Mouse (Mus musculus): ENCODE results near the gene Rilpl1. TPM values are rescaled to one million over a fixed set of nuclear protein-coding genes. Genes with fewer than 3 reads are reported as not detected.
"Not testable (repeated sequence)": the region's sequence is repeated elsewhere in the genome, so short reads cannot be mapped to it uniquely, and the experiment has no call there.

Rilpl1 gene
- polyA plus RNA-seq, 1 experiment from 2014 or later, result 9.7 TPM

DNA sequence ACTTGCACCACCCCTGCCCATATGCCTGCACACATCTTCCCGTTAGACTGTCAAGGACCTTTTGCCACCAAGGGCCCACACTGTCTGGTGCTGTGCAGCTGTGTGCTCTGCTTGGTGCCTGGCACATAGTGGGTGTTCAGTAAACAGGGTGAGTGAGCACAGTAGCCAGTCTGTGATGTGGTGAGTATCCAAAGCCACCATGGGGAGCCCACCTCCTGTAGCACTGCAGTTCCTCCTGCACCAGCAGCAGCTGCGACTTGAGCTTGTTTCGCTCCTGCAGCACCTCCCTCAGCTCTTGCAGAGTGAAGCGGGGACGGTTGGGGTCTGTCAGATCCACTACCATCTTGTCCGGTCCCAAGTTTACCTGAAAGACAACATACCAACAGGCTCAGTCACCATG is 61.7 kb downstream of the Rilpl1 start:
- WGBS, result 93% methylated on average over 6 of the region's 6 CpGs

DNA sequence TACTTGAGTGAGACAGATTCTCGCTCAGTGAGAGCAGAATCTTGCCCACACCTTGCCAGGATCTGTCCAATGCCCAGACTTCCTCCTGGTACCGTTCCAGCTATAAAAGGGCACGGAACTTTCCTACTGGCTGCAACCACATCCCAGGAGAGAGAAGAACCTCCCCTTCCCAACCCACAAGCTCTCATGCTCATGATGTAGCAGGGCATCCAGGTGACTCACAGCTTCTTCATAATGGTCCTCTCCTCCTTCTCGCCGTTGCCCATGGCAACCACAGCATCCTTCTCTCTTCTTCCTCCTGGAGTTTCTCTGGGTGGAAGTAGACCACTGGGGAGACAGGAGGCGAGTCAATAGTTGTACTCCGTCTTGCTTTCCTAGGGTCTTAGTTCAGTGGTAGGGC is 62.8 kb downstream of the Rilpl1 start:
- H3K27me3 ChIP-seq (replicated peaks; ENCODE audit: control insufficient read depth, insufficient read depth, low read length), result no peaks in the 10 kb centered on the region
- no peak overlapping the region for H3K4me2 ChIP-seq (ENCODE audit: low read length)
- H3K36me3 ChIP-seq (ENCODE audit: control insufficient read depth, insufficient read depth), result no peaks in the 10 kb centered on the region
- no peaks in the 10 kb centered on the region for H3K9me3 ChIP-seq (ENCODE audit: control insufficient read depth, low read length)
- H3K27ac ChIP-seq (ENCODE audit: low read length), result no peak overlapping the region
- ATAC-seq, result no peak
- 90% methylated on average over 7 of the region's 7 CpGs for WGBS
- H3K4me1 ChIP-seq (replicated peaks; ENCODE audit: control insufficient read depth, insufficient read depth, low read length), result no peaks in the 10 kb centered on the region
- no peak overlapping the region for H3K4me3 ChIP-seq (replicated peaks; ENCODE audit: low read length)
- no peak overlapping the region for H3K9ac ChIP-seq (replicated peaks; ENCODE audit: low read depth, low read length)

More for the DNA sequence above, 61.7 kb downstream of the Rilpl1 start:
- H3K9me3 ChIP-seq (ENCODE audit: control insufficient read depth, low read length), result no peaks in the 10 kb centered on the region
- ATAC-seq, result no peak
- H3K9ac ChIP-seq (replicated peaks; ENCODE audit: low read depth, low read length), result no peak overlapping the region
- H3K36me3 ChIP-seq (ENCODE audit: control insufficient read depth, insufficient read depth), result no peaks in the 10 kb centered on the region
- H3K27me3 ChIP-seq (replicated peaks; ENCODE audit: control insufficient read depth, insufficient read depth, low read length), result no peaks in the 10 kb centered on the region
- H3K27ac ChIP-seq (ENCODE audit: low read length), result no peak overlapping the region
- no peak overlapping the region for H3K4me3 ChIP-seq (replicated peaks; ENCODE audit: low read length)
- H3K4me1 ChIP-seq (replicated peaks; ENCODE audit: control insufficient read depth, insufficient read depth, low read length), result no peaks in the 10 kb centered on the region
- H3K4me2 ChIP-seq (ENCODE audit: low read length), result no peak overlapping the region

DNA sequence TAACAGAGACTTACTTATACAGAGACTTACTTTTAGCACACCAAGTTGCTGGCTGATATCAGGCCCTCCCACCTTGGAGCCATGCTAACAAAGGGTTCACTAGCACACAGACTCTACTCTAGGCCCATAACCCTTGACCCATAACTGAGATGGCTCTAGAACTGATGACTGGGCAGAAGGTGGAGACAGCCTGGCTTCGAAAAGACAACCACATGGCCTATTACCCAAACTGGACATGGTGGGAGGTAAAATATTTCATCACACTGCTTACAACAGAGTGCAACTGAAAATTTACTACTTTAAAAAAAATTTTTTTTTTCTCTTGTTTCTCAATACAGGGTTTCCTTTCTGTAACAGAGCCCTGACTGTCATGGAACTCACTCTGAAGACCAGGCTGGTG is 63.4 kb downstream of the Rilpl1 start:
- Histone ChIP-seq H3K4me2 (ENCODE audit: low read length) (no peak overlapping the region), H3K4me1 (replicated peaks; ENCODE audit: control insufficient read depth, insufficient read depth, low read length) (no peaks in the 10 kb centered on the region), H3K4me3 (replicated peaks; ENCODE audit: low read length) (no peak overlapping the region), H3K9me3 (ENCODE audit: control insufficient read depth, low read length) (no peaks in the 10 kb centered on the region), H3K27me3 (replicated peaks; ENCODE audit: control insufficient read depth, insufficient read depth, low read length) (no peaks in the 10 kb centered on the region), H3K36me3 (ENCODE audit: control insufficient read depth, insufficient read depth) (peaks cover 4% of the 10 kb centered on the region; the same call in 1 of the 2 replicates), H3K27ac (ENCODE audit: low read length) (no peak overlapping the region), H3K9ac (replicated peaks; ENCODE audit: low read depth, low read length) (no peak overlapping the region)
- 87% methylated on average over 1 of the region's 1 CpGs for WGBS
- ATAC-seq, result no peak

- no peaks in the 10 kb centered on the region for H3K27me3 ChIP-seq (replicated peaks; ENCODE audit: control insufficient read depth, insufficient read depth, low read length)
- no peak overlapping the region for H3K9ac ChIP-seq (replicated peaks; ENCODE audit: low read depth, low read length)
- no peak overlapping the region for H3K4me2 ChIP-seq (ENCODE audit: low read length)
- H3K4me1 ChIP-seq (replicated peaks; ENCODE audit: control insufficient read depth, insufficient read depth, low read length), result no peaks in the 10 kb centered on the region
- H3K36me3 ChIP-seq (ENCODE audit: control insufficient read depth, insufficient read depth), result peaks cover 14% of the 10 kb centered on the region
- no peak overlapping the region for H3K4me3 ChIP-seq (replicated peaks; ENCODE audit: low read length)
- H3K27ac ChIP-seq (ENCODE audit: low read length), result no peak overlapping the region
- ATAC-seq, result no peak
- H3K9me3 ChIP-seq (ENCODE audit: control insufficient read depth, low read length), result no peaks in the 10 kb centered on the region
These were observed 66.3 kb downstream of the Rilpl1 start for GRCm38 (mm10) chr5:124464905-124465304.

- Histone ChIP-seq H3K36me3 (ENCODE audit: control insufficient read depth, insufficient read depth) (peaks cover 23% of the 10 kb centered on the region), H3K4me1 (replicated peaks; ENCODE audit: control insufficient read depth, insufficient read depth, low read length) (no peaks in the 10 kb centered on the region), H3K9me3 (ENCODE audit: control insufficient read depth, low read length) (no peaks in the 10 kb centered on the region), H3K27ac (ENCODE audit: low read length) (no peak overlapping the region), H3K4me2 (ENCODE audit: low read length) (no peak overlapping the region), H3K4me3 (replicated peaks; ENCODE audit: low read length) (no peak overlapping the region), H3K27me3 (replicated peaks; ENCODE audit: control insufficient read depth, insufficient read depth, low read length) (no peaks in the 10 kb centered on the region), H3K9ac (replicated peaks; ENCODE audit: low read depth, low read length) (no peak overlapping the region)
- no peak for ATAC-seq
- WGBS, result 91% methylated on average over 5 of the region's 5 CpGs
These were observed 67.7 kb downstream of the Rilpl1 start for GRCm38 (mm10) chr5:124463462-124463861.

DNA sequence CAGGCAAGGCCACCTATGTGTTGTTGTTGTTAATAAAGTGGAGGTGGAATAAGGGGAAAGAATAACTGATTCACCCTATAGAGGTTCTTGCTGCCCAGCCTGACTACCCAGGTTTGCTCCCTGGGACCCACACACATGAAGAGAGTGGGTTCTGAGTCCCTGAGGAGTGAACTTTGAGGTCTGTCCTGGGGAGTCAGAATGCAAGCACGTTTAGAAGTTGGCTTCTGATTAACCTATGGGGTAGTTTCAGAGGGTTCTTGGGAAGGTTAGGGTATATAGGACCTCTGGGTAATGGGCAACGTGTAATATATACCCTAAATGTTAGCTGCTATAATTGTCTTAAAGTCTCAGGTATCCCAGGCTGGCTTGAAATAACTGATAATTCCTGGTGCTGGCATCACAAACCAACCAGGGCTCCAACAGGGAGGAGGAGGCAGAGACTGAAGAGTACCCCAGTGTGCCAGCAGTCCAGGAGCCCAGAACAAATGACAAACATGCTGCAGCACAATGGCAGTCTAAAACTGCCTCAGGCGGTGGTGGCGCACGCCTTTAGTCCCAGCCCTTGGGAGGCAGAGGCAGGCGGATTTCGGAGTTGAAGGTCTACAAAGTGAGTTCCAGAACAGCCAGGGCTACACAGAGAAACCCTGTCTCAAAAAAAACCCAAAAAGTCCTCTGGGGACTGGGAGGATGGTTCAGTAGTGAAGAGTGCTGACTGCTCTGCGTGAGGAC is 68.7 kb downstream of the Rilpl1 start:
- Histone ChIP-seq H3K4me1 (replicated peaks; ENCODE audit: control insufficient read depth, insufficient read depth, low read length) (no peaks in the 10 kb centered on the region), H3K4me3 (replicated peaks; ENCODE audit: low read length) (no peak overlapping the region), H3K27me3 (replicated peaks; ENCODE audit: control insufficient read depth, insufficient read depth, low read length) (no peaks in the 10 kb centered on the region), H3K4me2 (ENCODE audit: low read length) (no peak overlapping the region), H3K27ac (ENCODE audit: low read length) (no peak overlapping the region), H3K9ac (replicated peaks; ENCODE audit: low read depth, low read length) (no peak overlapping the region), H3K9me3 (ENCODE audit: control insufficient read depth, low read length) (no peaks in the 10 kb centered on the region), H3K36me3 (ENCODE audit: control insufficient read depth, insufficient read depth) (peaks cover 30% of the 10 kb centered on the region)
- 85% methylated on average over 8 of the region's 8 CpGs for whole genome bisulfite sequencing
- no peak for ATAC-seq

- not testable (repeated sequence) for ATAC-seq; H3K4me2 ChIP-seq (ENCODE audit: low read length)
- 93% methylated on average over 14 of the region's 14 CpGs for WGBS
These were observed 70.3 kb downstream of the Rilpl1 start for GRCm38 (mm10) chr5:124460922-124461321.

DNA sequence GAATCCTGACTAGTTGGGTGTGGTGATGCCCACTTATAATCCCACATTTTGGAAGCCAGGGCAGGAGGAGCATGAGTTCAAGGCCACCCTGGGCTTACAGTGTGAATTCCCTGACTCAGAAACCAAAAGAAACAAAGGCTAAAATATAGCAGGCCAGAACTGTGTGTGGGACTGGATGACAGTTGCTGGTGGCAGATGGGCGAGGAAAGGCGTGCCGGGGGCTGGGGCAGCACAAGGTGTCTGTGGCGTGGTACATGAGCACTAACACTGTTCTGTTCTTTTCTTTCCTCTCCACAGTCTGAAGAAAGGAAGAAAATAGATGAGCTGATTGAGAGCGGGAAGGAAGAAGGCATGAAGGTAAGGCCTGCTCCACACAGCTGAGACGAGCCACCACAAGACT is 74.4 kb downstream of the Rilpl1 start:
- H3K4me3 ChIP-seq (replicated peaks; ENCODE audit: low read length), result no peak overlapping the region
- WGBS, result 93% methylated on average over 6 of the region's 6 CpGs
- no peak overlapping the region for H3K27ac ChIP-seq (ENCODE audit: low read length)
- H3K4me1 ChIP-seq (replicated peaks; ENCODE audit: control insufficient read depth, insufficient read depth, low read length), result peaks cover 7% of the 10 kb centered on the region
- H3K36me3 ChIP-seq (ENCODE audit: control insufficient read depth, insufficient read depth), result peaks cover 46% of the 10 kb centered on the region
- H3K27me3 ChIP-seq (replicated peaks; ENCODE audit: control insufficient read depth, insufficient read depth, low read length), result no peaks in the 10 kb centered on the region
- no peak overlapping the region for H3K9ac ChIP-seq (replicated peaks; ENCODE audit: low read depth, low read length)
- ATAC-seq, result no peak
- H3K9me3 ChIP-seq (ENCODE audit: control insufficient read depth, low read length), result no peaks in the 10 kb centered on the region
- no peak overlapping the region for H3K4me2 ChIP-seq (ENCODE audit: low read length)

More at GRCm38 (mm10) chr5:124460922-124461321, 70.3 kb downstream of the Rilpl1 start:
- H3K9ac ChIP-seq (replicated peaks; ENCODE audit: low read depth, low read length); H3K4me3 ChIP-seq (replicated peaks; ENCODE audit: low read length); H3K9me3 ChIP-seq (ENCODE audit: control insufficient read depth, low read length); H3K4me1 ChIP-seq (replicated peaks; ENCODE audit: control insufficient read depth, insufficient read depth, low read length); H3K27me3 ChIP-seq (replicated peaks; ENCODE audit: control insufficient read depth, insufficient read depth, low read length); H3K27ac ChIP-seq (ENCODE audit: low read length): not testable (repeated sequence)
- H3K36me3 ChIP-seq (ENCODE audit: control insufficient read depth, insufficient read depth), result peaks cover 40% of the 10 kb centered on the region

DNA sequence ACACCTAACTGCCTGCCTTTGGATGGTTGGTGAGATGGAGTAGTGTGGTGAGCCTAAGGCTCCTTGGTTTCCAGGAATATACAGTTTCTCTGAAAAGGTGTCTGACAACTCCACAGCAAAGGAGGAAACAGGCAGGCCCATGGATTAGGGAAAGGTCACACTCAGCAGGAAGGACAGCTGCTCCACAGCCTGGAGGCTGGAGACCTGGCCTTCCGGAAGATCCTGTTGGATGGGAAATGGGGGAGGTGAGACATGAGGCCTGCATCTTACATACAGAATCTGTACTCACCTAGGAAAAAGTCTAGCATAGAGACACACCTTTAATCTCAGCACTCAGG is 77.1 kb downstream of the Rilpl1 start:
- Histone ChIP-seq H3K9me3 (ENCODE audit: control insufficient read depth, low read length) (no peaks in the 10 kb centered on the region), H3K4me2 (ENCODE audit: low read length) (no peak overlapping the region), H3K27ac (ENCODE audit: low read length) (no peak overlapping the region), H3K27me3 (replicated peaks; ENCODE audit: control insufficient read depth, insufficient read depth, low read length) (no peaks in the 10 kb centered on the region), H3K9ac (replicated peaks; ENCODE audit: low read depth, low read length) (no peak overlapping the region), H3K36me3 (ENCODE audit: control insufficient read depth, insufficient read depth) (peaks cover 44% of the 10 kb centered on the region), H3K4me3 (replicated peaks; ENCODE audit: low read length) (no peak overlapping the region), H3K4me1 (replicated peaks; ENCODE audit: control insufficient read depth, insufficient read depth, low read length) (peaks cover 11% of the 10 kb centered on the region)
- ATAC-seq, result no peak
- 95% methylated on average over 1 of the region's 1 CpGs for WGBS

Measured in forebrain, embryonic 16.5 days (tissue).